Mouse (Mus musculus): ENCODE results near the gene Sebox. TPM values are rescaled to one million over a fixed set of nuclear protein-coding genes. Genes with fewer than 3 reads are reported as not detected.

Gene Sebox
- polyA plus RNA-seq, 1 experiment from 2014 or later = not detected

DNA sequence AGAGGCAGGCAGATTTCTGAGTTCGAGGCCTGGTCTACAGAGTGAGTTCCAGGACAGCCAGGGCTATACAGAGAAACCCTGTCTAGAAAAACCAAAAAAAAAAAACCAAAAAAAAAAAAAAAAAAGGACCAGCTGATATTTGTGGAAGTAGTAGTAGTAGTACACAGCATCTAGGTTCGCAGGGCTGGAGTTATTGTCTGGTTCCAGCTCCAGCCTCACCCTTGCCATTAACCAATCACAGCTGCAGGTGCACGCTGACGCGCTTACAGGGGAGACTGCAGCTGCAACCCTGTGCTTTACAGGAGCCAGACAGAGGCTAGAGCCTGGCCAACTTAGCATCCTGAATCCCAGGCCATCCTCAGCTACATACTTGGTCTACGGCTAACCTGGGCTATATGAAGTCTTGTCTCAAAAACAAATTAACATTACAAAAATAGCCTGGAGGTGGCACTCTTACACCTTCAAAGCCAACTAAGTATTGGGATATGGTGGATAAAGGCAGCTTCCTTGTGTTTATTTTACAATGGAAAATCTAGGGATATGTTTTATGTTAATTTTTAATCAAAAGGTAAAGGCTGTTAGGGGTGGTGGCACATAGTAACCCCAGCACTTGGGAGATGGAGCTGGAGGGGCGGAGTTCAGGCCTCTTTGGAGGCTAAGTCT, 41.3 kb downstream of the Sebox start:
- Histone ChIP-seq H3K9me3 (no peaks in the 10 kb centered on the region), H3K36me3 (peaks cover 38% of the 10 kb centered on the region), H3K4me3 (no peak overlapping the region), H3K4me2 (replicated peaks) (no peak overlapping the region), H3K9ac (no peak overlapping the region), H3K27me3 (no peaks in the 10 kb centered on the region), H3K4me1 (peaks cover 10% of the 10 kb centered on the region), H3K27ac (no peak overlapping the region)
- no peak for ATAC-seq (ENCODE audit: insufficient number of reproducible peaks, insufficient read depth, low FRiP score, low TSS enrichment)
- WGBS = 92% methylated on average over 7 of the region's 7 CpGs

DNA sequence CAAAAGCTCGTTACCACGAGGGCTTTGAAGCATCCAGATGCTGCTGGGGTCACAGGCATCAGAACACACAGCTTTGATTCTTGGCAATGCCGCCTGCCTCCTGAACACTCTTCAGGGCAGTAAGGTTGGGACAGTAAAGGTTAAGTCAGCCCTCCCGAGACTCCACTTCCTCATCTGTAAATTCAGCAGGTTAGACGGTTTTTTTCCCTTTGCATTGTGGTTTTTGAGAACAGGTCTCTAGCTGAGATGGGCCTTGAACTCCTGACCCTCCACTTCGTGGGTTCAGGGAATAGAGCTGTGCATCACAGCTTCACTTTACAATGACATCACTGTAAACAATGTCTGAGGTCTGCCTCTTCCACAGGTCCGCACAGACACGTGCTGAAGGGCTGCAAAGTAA, 41.9 kb downstream of the Sebox start:
- no peak overlapping the region for H3K4me2 ChIP-seq (replicated peaks)
- no peaks in the 10 kb centered on the region for H3K27me3 ChIP-seq
- H3K9me3 ChIP-seq = no peaks in the 10 kb centered on the region
- no peak overlapping the region for H3K27ac ChIP-seq
- no peak overlapping the region for H3K9ac ChIP-seq
- ATAC-seq (ENCODE audit: insufficient number of reproducible peaks, insufficient read depth, low FRiP score, low TSS enrichment) = no peak
- H3K36me3 ChIP-seq = peaks cover 33% of the 10 kb centered on the region
- peaks cover 12% of the 10 kb centered on the region for H3K4me1 ChIP-seq
- no peak overlapping the region for H3K4me3 ChIP-seq
- WGBS = 74% methylated on average over 8 of the region's 8 CpGs

DNA sequence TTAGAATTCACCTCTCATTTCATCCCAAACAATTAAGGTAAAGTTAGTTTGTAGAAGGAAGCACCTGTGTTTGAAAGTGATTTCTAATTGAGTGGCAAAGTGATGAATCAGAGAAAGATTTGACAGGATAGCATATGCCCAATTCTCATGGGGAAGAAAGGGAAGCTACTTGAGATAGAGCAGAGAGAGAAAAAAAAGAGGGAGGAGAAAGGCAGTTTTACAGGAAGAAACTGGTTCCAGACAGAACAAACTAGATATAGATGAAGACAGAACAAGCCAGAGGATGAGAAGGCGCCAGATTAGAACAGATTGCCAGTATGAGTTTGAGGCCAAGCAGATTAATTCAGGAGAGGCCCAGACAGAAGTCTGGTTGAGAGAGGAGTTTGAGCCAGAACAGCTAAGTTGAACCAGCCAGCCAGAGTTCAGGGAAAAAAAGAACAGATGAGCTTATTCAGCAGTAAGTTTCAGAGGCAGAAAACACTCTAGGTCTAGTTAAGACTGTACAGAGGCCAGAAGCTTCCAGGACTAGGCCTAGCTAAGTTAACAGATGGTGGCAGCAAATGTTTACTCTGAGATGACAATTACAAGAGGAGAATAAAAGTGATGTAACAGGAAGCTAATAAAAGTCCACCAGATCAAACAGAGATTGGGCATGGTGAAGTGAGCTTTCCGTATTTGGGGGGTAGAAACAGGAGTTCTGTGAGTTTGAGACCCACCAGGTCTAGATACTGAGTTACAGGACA, 44.6 kb downstream of the Sebox start:
- peaks cover 18% of the 10 kb centered on the region for H3K36me3 ChIP-seq
- H3K9me3 ChIP-seq = no peaks in the 10 kb centered on the region
- no peaks in the 10 kb centered on the region for H3K27me3 ChIP-seq
- no peak overlapping the region for H3K9ac ChIP-seq
- no peak for ATAC-seq (ENCODE audit: insufficient number of reproducible peaks, insufficient read depth, low FRiP score, low TSS enrichment)
- H3K27ac ChIP-seq = no peak overlapping the region
- H3K4me2 ChIP-seq (replicated peaks) = no peak overlapping the region
- H3K4me3 ChIP-seq = no peak overlapping the region
- WGBS = 94% methylated on average over 2 of the region's 2 CpGs
- peaks cover 12% of the 10 kb centered on the region for H3K4me1 ChIP-seq

DNA sequence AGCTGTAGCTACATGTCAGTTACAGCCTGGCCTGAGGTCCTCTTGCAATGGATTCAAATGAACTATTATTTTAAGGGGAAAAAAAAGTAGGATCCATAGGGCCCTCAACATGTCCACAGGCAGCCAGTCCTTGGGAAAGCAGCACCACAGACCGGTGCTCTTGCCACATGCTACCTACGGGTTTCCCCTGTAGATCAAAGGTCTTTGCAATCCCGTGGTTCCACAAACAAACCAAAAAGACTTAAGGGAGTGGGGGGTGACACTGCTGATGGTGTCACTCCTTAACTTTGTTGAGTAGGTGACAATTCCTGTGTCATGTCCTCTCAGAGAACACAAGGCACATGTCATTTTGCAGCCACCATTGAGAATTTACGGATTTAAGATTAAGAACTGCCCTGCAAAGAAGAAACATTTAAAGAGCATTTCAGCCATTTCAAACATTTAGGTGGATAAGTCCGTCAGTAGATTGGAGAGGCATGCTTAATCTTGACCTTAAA, 46.3 kb downstream of the Sebox start:
- Histone ChIP-seq H3K27ac (no peak overlapping the region), H3K4me1 (peaks cover 12% of the 10 kb centered on the region)
- 11% methylated on average over 5 of the region's 5 CpGs for WGBS

DNA sequence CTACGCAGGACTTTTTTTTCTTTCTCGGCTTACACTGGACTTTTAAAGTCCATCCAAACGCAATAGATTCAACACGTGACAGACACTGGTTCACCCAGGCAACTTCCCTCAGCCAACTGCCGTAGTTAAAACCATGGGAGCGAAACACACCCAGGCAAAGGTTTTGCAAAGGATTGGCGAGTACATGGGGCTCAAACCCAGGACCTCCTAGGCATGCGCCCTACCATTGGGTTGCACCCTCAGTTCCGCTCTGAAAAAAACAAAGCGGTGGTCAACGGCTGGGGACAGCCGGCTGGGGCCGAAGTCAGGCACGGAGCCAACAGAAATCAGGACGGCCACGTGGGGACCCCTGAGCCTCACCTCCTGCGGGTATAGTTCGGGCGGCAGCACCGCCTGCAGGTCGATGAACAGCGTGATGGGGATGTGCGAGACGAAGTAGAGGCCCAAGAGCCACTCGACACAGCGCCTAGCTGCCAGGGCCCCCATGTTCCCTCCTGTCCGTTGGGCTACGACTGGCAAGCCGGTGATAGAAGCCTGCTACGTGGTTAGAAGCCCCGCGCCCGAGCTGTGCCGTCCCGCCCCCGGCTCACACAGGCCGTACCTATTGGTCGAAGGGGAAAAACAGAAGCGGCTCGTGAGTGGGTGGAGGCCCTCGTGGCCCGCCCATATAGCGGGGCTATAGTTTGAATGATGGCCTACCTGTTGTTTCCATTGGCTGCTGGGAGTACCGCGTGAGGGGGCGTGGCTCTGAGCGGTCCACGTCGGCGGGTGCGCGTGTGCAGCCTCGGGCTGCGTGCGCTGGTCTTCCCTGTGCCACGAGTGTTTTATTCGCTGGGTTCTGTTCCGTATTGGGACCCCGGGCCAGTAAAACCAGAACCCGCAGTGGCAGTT, 47.2 kb downstream of the Sebox start, which contains the start of gene Tmem97:
TSS of gene Tmem97 (minus strand) at position 610 of the 891 bp plus-strand sequence.
- H3K4me3 ChIP-seq = peak within 1 kb of the TSS; percentile 70
- H3K27ac ChIP-seq = peak within 1 kb of the TSS; percentile 81
- peak within 1 kb of the TSS; percentile 72 for H3K4me2 ChIP-seq (replicated peaks)
- ATAC-seq (ENCODE audit: insufficient number of reproducible peaks, insufficient read depth, low FRiP score, low TSS enrichment) = peak; percentile 100
- H3K4me1 ChIP-seq = peaks cover 12% of the 10 kb centered on the region
- peak within 1 kb of the TSS; percentile 73 for H3K9ac ChIP-seq
- under 1% methylated on average over 60 of the region's 60 CpGs for WGBS
- H3K9me3 ChIP-seq = 0 out of 2 replicates have a peak, but pooled peaks cover 2% of the 10 kb centered on the region
- peaks cover 4% of the 10 kb centered on the region for H3K36me3 ChIP-seq
- no peaks in the 10 kb centered on the region for H3K27me3 ChIP-seq

More for the DNA sequence above, 46.3 kb downstream of the Sebox start:
- Histone ChIP-seq H3K4me3 (peak overlapping the region; percentile 70), H3K36me3 (peaks cover 5% of the 10 kb centered on the region), H3K9me3 (0 out of 2 replicates have a peak, but pooled peaks cover 2% of the 10 kb centered on the region), H3K9ac (peak overlapping the region; percentile 73; the same call in 1 of the 2 replicates), H3K4me2 (replicated peaks) (peak overlapping the region; percentile 72), H3K27me3 (no peaks in the 10 kb centered on the region)
- ATAC-seq (ENCODE audit: insufficient number of reproducible peaks, insufficient read depth, low FRiP score, low TSS enrichment) = no peak

DNA sequence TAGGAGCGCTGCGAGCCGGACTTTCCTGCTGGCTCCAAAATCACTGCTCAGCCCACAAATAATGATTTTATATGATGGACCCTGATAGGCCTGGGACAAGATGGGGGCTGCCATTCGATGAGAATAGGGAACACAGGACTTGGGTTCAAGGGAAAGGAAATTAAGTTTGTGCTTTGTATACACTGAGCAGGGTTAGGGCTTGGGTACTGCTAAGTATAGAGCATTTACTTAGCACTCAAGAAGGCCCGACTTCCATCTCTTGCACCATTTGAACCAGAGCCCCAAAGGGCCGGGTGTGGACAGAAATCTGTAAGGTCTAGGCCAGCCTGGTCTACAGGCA, 47.8 kb downstream of the Sebox start:
- WGBS = 34% methylated on average over 6 of the region's 6 CpGs
- Histone ChIP-seq H3K9me3 (0 out of 2 replicates have a peak, but pooled peaks cover 2% of the 10 kb centered on the region), H3K4me3 (peak overlapping the region; percentile 70), H3K9ac (peak overlapping the region; percentile 43), H3K4me1 (peaks cover 12% of the 10 kb centered on the region), H3K4me2 (replicated peaks) (peak overlapping the region; percentile 72), H3K27ac (peak overlapping the region; percentile 61), H3K27me3 (no peaks in the 10 kb centered on the region), H3K36me3 (no peaks in the 10 kb centered on the region)
- peak; percentile 53; the same call in 1 of the 2 replicates for ATAC-seq (ENCODE audit: insufficient number of reproducible peaks, insufficient read depth, low FRiP score, low TSS enrichment)

Other genes with a start within 250 kb of the Sebox start
- gene 2610507B11Rik, start 241.7 kb upstream of the Sebox start, polyA plus RNA-seq (2016; fragmentation: Nextera tagmentation; extraction: Ambion mirVana) = 72.1 and 79.5 TPM in 2 replicates
- gene BC030499, start 212.6 kb upstream of the Sebox start, polyA plus RNA-seq (2016; fragmentation: Nextera tagmentation; extraction: Ambion mirVana) = 0.32 and 0.52 TPM in 2 replicates
- 49.2 and 50.8 TPM in 2 replicates for gene Spag5, start 201.9 kb upstream of the Sebox start, polyA plus RNA-seq (2016; fragmentation: Nextera tagmentation; extraction: Ambion mirVana)
- gene Aldoc, start 180.5 kb upstream of the Sebox start, polyA plus RNA-seq (2016; fragmentation: Nextera tagmentation; extraction: Ambion mirVana) = 4.6 and 5.3 TPM in 2 replicates
- gene Pigs, start 175.0 kb upstream of the Sebox start, polyA plus RNA-seq (2016; fragmentation: Nextera tagmentation; extraction: Ambion mirVana) = 71.1 and 74.3 TPM in 2 replicates
- 93.2 and 99.5 TPM in 2 replicates for gene Unc119, start 160.0 kb upstream of the Sebox start, polyA plus RNA-seq (2016; fragmentation: Nextera tagmentation; extraction: Ambion mirVana)
- gene Foxn1, start 116.9 kb upstream of the Sebox start, polyA plus RNA-seq (2016; fragmentation: Nextera tagmentation; extraction: Ambion mirVana) = 0.09 and 0.18 TPM in 2 replicates
- gene Slc13a2, start 81.2 kb upstream of the Sebox start, polyA plus RNA-seq (2016; fragmentation: Nextera tagmentation; extraction: Ambion mirVana) = not detected in 2 replicates
- 15.4 and 15.5 TPM in 2 replicates for gene Slc46a1, start 37.8 kb upstream of the Sebox start, polyA plus RNA-seq (2016; fragmentation: Nextera tagmentation; extraction: Ambion mirVana)
- gene Sarm1, start 5.7 kb upstream of the Sebox start, polyA plus RNA-seq (2016; fragmentation: Nextera tagmentation; extraction: Ambion mirVana) = 5.2 and 7.3 TPM in 2 replicates
- gene Vtn, start 4.4 kb upstream of the Sebox start, polyA plus RNA-seq (2016; fragmentation: Nextera tagmentation; extraction: Ambion mirVana) = 11.8 and 13.2 TPM in 2 replicates
- gene Tmem199, start 8.7 kb downstream of the Sebox start, polyA plus RNA-seq (2016; fragmentation: Nextera tagmentation; extraction: Ambion mirVana) = 53.4 and 60.7 TPM in 2 replicates
- gene Poldip2, start 8.7 kb downstream of the Sebox start, polyA plus RNA-seq (2016; fragmentation: Nextera tagmentation; extraction: Ambion mirVana) = 180 and 183 TPM in 2 replicates
- gene Tnfaip1, start 32.9 kb downstream of the Sebox start, polyA plus RNA-seq (2016; fragmentation: Nextera tagmentation; extraction: Ambion mirVana) = 78.2 and 82.2 TPM in 2 replicates
- gene Ift20, start 32.9 kb downstream of the Sebox start, polyA plus RNA-seq (2016; fragmentation: Nextera tagmentation; extraction: Ambion mirVana) = 136 and 139 TPM in 2 replicates
- 55.9 and 56.0 TPM in 2 replicates for gene Tmem97, start 47.3 kb downstream of the Sebox start, polyA plus RNA-seq (2016; fragmentation: Nextera tagmentation; extraction: Ambion mirVana)
- gene Nlk, start 193.9 kb downstream of the Sebox start, polyA plus RNA-seq (2016; fragmentation: Nextera tagmentation; extraction: Ambion mirVana) = 14.8 and 15.7 TPM in 2 replicates
- 43.0 and 43.1 TPM in 2 replicates for gene Ccnq, start 248.3 kb downstream of the Sebox start, polyA plus RNA-seq (2016; fragmentation: Nextera tagmentation; extraction: Ambion mirVana)